Mouse (Mus musculus) urinary bladder, adult 2 months (tissue): ENCODE data around the gene Lrrc34. TPM values are rescaled to one million over a fixed set of nuclear protein-coding genes. Genes with fewer than 3 reads are reported as not detected.

ENCODE experiments used
- DNase-seq: peaks from one replicate; pipeline ENCODE4 v3.0.0; 2022; ENCODE audit warnings: low spot score
- polyA plus RNA-seq: library from polyadenylated mRNA; depleted of rRNA; stranded (reverse); fragments of >200 nt; gene quantifications from 2 replicates; pipeline ENCODE4 v1.2.3, GENCODE M21; 2012; rRNA removed

Gene Lrrc34
- 0.25 and 0.27 TPM in 2 replicates for polyA plus RNA-seq

DNA sequence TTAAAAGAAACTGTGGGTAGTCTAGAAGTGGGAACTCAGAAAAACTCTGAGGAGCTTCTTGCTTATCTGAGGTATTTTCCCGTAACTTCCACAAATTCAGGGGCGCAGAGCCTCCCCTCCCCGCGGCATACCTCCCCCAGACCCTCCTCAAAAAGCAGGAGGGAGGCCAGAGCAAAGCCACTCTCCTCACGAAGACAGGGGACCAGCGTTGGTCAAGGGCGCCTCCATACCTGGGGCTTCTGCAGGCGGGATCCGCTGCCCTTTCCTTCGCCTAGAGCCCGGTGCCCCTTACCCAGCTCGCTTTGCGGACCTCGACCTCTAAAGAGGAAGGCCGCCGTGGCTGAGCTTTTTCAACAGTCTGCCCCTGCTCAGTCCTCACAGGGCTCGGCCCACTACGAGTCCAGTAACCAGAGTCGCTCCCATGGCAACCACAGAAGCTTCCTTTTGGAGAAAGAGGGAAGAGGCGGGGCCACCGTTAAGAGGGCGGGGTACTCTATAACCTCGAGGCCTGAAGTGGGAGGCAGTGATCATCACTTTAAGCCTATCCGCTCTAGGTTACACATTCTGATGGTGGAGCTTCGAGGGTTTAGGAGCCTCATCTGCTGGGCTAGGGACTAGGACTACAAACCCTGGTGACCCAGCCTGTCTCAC is at the start of gene Lrrc34:
Lrrc34 (minus strand) TSS at position 430 of the 651 bp plus-strand sequence.
- no peak for DNase-seq

- peak; percentile 27 for DNase-seq
Observed at GRCm38 (mm10) chr3:30696346-30696745, 48.7 kb upstream of the Lrrc34 start.

GRCm38 (mm10) chr3:30695661-30696060 is 48.0 kb upstream of the Lrrc34 start:
- DNase-seq: no peak

- no peak for DNase-seq
Observed at GRCm38 (mm10) chr3:30690976-30691375, 43.3 kb upstream of the Lrrc34 start.

DNA sequence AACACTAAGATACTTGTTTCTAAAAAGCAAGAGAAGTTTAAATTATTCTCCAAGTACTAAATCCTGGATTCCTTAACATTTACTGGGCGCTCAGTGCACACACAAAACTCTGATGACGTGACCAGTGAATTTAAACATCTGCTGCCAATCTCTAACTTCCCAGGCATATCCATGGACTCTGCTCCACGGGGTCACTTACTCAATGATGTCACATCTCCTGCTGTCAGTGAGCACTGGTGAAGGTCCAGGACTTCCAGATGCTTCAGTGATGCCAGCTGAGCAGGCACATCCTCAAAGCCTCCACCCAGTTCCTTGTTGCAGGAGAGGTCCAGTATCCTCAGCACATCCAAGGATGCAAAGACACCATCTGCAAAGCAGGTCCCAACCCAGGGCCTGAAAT is 39.5 kb upstream of the Lrrc34 start:
- DNase-seq: no peak

DNA sequence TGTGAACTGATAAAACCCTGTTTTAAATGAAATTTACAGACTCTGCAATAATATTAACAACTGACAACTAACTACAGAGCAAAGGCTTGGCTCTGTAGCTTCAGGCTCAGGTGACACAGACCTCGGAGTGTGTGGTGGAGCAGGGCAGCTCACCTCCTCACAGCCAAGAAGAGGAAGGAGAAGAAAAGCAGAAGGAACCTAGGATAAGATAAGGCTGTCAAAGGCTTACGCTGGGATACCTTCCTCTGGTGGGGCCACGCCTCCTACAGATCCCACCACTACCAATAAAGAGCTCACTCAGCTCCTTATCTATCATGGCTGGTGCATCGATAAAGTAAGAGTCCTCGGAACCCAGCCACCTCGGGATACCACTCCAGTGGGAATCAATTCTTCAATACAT is 35.5 kb upstream of the Lrrc34 start:
- no peak for DNase-seq

GRCm38 (mm10) chr3:30658486-30658885 is 10.8 kb upstream of the Lrrc34 start:
- DNase-seq: no peak

DNA sequence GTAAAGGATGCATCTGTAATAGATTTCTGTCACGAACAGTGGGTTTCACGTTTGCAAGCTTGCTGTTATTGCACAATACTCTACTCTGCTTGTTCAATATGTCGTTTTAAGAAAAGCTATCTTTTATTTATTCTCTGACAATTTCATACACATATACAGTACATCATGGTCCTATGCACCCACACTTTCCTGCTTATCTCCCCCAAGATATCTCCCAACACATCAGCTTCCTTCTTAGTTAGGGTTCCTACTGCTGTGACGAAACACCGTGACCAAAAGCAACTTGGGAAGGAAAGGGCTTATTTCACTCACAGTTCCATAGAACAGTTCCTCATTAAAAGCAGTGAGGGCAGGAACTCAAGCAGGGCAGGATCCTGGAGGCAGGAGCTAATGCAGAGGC is 8.3 kb upstream of the Lrrc34 start:
- no peak for DNase-seq

GRCm38 (mm10) chr3:30650062-30650841 is 2.6 kb upstream of the Lrrc34 start:
- DNase-seq: no peak

GRCm38 (mm10) chr3:30648466-30648865 is 797 bp upstream of the Lrrc34 start:
- no peak for DNase-seq

DNA sequence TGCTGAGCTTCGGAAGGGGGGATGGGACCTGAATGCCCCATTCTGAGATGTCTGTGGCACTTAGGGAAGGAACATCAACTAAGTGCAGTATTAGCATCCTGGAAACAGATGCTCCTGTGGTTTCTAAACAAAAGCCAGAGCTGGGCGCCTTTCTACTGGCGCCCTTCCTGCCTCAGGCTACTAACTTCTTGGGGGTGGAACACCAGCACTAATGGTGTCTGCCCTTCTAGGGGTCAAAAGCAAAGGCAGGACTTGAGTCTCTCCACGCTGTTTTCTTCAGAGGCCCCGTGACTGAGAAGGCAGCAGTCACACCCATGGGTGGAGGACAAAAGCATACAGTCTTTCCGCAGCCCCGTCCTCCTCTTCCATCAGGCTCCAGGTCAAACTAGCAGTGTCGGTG is 908 bp downstream of the Lrrc34 start:
- DNase-seq: no peak

DNA sequence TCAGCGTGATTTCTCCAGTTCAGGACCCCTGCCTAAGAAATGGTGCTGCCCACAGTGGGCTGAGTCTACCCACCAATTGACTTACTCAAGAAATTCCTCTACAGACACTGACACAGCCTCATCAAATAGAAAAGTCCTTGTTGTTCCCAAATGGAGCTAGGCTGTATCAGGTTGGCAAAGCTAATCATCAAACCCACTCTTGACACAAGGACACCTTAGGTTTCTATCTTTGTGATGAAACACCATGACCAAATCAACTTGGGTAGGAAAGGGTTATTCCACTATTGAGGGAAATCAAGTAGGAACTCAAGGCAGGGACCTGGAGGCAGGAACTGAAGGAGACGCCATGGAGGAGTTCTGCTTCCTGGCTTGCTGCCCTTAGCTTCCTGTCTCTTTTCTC is 3.5 kb downstream of the Lrrc34 start, which contains the start of gene Lrriq4:
Lrriq4 (plus strand) TSS at position 301 of the 400 bp plus-strand sequence.
- DNase-seq: no peak

DNA sequence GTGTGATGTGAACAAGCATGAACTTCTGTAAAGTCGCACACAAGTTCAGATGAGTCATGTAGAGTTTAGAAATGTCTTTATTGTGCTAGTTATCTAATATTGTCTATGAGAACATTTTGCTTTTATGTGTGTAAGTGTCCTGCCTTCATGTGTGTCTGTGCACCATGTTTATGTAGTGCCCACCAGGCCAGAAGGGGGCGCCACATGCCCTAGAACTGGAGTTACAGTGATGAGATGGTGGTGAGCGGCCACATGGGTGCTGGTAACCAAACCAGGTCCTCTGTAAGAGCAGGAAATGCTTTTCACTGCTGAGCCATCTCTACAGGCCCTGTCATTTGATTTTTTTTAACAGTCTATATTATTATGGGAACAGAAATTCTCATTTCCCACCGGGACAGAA is 12.0 kb downstream of the Lrrc34 start:
- no peak for DNase-seq

- DNase-seq: no peak
Observed at GRCm38 (mm10) chr3:30633681-30634080, 14.0 kb downstream of the Lrrc34 start.

- no peak for DNase-seq
Observed at GRCm38 (mm10) chr3:30620132-30620531, 27.5 kb downstream of the Lrrc34 start.

DNA sequence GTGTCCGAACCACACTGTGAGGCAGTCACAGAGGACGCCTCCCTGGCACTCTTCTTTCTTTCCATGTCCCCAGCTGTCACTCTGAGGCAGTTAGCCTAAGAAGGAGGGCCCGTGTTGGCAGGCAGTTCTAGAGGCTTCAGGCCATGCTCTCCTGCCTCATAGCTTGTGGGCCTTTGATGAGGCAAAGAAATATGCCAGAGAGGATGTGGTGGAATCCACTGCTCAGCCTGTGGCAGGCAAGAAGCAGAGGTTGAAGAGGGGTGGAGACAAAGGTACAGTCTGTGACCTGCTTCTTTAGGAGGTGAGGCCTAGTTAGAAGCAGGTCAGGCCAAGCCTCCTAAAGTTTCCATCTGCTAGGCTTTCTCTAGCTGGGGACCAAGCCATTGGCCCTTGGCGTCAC is 36.7 kb downstream of the Lrrc34 start:
- DNase-seq: no peak

DNA sequence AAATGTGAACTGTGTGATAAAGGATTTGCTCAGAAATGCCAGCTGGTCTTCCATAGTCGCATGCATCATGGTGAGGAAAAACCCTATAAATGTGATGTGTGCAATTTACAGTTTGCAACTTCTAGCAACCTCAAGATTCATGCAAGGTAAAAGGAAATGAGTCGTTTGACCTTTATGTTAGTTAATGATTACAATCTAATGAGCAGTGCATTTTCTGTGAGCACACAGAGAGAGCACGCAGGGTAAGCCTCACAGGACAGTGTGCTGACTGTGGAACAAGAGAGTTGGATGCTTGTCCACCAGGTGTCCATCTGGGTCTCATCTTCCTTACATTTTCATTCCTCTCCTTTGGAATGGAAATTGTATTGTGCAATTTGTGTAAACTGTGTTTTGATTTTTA is 38.7 kb downstream of the Lrrc34 start:
- no peak for DNase-seq

GRCm38 (mm10) chr3:30603256-30603655 is 44.4 kb downstream of the Lrrc34 start:
- no peak for DNase-seq

- no peak for DNase-seq
Observed at GRCm38 (mm10) chr3:30602740-30603098, 45.0 kb downstream of the Lrrc34 start.

DNA sequence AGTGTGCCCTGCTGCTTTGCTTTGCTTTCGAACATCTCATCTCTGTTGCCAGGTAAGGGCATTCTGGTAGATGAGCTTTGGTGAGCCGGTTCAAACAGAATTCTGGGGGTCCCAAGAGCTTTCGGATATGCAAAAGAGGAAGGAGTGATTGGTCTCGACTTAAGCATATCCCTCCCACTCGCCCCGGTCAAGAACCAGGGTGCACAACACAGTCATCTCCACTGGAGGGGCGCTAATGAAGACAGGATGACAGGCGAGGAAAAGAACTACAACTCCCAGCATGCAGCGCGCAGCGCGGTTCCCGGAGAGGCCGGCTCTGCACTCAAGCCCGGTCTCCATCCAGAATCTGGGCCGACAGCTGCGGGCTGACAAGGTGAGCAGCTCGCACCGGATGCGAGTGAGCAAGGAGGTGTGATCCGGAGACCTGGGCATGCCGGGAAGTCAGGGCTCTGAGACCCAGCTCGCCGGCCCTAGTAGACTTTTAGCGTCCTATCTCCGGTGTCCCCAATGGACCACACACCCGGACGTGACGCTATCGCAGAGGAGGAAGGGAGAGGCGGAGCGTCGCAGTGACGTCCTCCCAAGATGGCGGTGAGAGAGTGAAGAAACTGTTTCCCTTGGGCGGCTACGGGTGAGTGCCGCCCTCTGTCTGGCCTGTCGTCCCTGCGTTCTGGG is 45.5 kb downstream of the Lrrc34 start, which contains the start of gene Mynn:
Mynn (plus strand) TSS at position 1 of the 675 bp plus-strand sequence.
- DNase-seq: peak; percentile 97

DNA sequence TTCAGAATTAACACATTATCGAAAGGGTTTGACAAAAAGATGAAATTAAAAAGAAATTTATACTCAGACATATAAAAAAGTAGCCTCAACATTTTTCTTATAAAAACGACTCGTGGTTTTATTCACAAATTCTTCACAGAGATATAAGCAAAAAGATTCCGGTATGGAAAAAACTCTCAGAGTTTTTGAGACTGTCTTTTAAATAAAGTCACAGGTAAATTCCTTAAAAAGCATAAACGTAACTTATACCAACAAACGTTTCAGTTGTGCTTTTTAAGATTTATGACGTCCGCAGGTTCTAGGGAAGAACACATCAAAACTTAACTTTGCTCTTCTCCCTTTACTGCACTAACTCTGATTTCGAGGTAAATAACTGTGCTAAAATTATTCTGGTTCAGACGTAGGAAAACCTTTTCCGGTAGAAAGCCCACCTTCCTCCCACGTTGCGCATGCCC is 46.0 kb downstream of the Lrrc34 start:
- no peak for DNase-seq

GRCm38 (mm10) chr3:30601175-30601574 is 46.5 kb downstream of the Lrrc34 start:
- DNase-seq: peak; percentile 66

DNA sequence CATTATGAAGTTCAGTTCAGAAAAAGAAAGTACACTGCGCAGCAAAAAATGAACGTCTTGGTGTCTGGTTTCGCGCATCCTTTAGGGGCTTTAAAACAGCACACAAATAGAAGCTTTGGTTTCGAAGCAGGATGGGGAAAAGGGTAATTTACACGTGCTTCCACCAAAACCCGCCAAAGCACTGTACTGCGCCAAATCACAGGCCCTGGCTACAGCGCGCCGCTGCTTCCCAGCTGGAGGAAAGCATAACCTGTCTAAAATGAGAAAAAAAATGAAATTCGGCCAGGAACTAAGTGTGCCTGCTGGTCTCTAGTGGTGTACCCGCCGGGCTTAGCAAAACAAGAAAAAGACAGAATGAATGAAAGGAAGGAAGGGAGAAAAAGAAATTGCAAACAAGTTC is 47.0 kb downstream of the Lrrc34 start:
- DNase-seq: no peak
